Mouse (Mus musculus): ENCODE measurements at regions not wholly inside any gene's neighbourhood (a gene's known extent, or its start where the extent isn't known, plus 50 kb on each side); places are given as distances from the start of the nearest gene placed in this dataset.

DNA sequence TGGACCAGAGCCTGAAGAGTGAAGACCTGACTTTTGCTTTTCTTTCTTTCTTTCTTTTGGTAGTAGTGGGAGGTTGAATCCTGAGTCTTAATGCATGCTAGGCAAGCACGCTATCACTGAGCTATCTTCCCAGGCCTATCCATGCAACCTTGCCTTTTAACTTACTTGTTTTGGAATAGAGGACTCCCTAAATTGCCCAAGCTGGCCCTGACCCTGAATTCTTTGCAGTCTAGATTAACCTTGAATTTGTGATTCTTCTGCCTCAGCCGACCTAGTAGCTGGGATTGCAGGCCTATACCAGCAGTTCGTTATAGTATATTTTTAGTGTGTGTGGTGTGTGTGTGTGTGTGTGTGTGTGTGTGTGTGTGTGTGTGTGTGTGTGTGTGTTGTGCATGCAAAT lies 183.1 kb downstream of the Gm12728 start:
- no peak for DNase-seq

DNA sequence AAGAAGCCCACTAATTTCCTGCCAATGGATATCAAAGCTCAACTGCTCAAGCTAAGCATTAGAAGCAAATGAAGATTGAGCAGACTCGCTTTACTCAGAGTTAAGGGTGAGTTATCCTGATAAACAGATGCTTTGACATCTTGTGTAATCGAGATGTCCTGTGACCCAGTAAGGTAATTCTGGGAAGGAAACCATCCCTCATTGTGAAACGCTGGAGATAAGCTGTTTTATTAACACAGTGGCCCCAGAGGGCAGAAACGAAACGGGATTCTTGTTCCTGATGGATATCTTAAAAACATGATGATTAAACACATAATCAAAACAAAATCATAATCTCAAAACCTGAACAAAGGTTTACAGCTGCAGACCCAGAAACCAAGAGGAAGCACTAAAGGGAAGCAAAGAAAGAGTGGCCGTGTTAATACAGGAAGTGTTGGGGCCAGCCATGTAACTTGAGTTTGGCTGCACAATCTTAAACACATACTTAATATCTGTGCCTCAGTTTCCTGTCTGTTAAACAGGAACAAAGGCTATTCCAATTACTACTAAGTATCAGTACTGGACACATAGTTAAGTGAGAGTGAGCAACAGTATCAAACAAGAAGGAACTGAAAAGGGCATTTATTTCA lies 184.2 kb downstream of the Gm12728 start:
- DNase-seq, result no peak

DNA sequence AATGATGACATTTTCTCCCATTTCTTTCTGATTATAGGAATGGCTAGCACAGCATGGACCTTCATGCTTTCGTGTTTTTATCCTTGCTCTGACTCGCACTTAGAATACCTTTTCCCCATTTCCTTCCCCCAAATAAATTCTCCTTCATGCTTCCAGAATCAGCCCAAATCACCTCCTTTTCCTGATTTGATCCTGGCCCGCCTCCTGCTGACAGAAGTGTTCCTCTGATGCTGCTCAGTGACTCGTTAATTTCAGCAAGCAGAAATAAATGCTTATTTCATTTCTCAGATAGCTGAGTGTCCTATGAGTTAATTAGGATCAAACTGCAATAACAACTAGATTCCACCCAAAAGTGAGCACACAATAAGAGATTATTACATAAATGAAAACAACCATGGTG lies 185.3 kb downstream of the Gm12728 start:
- no peak for DNase-seq

DNA sequence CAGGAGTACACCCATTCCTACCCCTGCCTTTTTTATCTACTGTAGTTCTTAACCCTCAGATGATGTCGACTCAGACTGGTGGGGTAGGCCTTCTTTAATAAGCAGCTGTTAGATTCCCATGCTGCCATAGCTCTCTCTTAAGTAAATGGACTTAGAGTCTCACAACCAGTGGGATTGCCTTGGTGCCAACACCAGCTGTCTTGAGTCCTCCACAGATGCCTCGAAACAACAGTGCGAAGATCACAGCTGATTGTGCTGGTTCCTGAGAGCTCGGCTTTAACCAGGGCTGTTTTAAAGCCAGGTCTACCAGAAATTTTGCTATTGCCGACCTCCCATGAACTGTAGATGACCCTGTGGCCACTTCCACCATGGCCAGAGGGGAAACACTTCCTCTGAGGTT lies 189.4 kb downstream of the Gm12728 start:
- DNase-seq, result no peak

DNA sequence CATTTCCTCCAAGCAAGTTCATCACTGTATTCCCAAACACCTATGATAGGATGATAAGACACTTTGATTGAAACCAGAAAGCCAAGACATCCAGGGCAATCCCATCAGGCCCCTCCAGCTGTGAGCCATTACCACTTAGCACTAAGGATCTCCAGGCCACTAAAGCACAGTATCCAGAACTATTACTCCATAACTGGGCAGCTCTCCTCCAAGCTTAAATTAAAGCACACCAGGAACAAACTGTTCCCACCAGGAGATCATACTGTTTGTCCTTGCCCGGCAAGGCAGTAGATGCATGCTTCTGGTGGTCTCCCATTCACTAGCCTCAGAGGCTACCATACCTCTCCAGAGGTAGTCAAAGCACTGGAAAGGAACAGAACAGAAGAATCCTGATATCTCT lies 193.3 kb downstream of the Gm12728 start:
- DNase-seq, result no peak

DNA sequence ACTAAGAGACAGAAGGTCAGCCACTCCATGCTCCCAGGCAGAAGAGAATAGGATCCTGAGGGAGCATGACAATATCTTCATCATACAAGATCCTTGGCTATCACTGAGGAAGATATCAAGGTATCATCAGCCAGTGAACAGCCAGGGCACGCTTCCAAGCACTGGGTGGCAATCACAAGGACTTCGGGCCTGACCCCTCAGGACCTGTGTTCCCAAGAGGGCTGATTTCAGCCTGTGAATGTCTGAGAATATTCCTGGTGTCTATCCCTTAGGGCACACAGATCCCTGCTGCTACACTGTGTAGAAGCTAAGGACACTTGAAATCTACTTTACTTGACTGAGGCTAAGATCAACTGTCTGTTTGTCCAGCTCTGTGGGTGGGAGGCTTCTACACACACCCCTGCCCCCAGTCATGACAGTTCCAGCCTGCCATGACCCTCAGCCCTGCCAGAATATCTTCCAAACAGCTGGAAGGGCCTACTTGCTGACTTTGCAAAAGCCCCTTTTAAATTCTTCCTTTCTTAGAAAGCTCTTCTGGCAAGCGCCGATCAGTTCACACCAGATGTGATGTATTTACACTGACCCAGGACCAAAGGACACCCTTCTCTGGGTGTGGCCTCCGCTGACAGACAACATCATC lies 198.4 kb downstream of the Gm12728 start:
- DNase-seq, result peak; percentile 53

DNA sequence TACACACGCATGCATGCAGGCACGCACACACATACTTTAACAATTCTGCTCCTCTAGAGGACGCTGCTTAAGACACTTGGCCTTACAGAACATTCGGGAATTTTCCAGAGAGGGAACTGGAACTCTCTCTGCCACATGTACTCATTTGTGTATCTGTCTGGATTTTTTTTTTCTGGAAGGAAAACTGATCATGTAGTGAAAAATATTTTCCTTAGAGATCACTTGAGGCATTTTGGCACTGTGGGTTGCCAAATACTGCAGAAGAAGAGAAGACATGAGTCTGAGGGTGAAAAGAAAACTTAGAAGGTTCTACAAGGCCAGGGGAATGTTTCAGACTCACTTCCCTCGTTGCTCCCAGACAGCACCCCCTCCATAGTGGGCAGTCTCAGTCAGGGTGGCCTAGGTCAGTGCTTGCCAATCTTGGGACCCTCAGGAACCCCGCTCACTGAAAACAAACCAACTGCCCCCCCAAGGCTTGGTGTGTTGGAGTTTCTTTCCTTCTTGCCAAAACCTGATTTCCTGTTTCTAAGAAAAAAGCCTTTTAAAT lies 203.0 kb downstream of the Gm12728 start:
- no peak for DNase-seq

DNA sequence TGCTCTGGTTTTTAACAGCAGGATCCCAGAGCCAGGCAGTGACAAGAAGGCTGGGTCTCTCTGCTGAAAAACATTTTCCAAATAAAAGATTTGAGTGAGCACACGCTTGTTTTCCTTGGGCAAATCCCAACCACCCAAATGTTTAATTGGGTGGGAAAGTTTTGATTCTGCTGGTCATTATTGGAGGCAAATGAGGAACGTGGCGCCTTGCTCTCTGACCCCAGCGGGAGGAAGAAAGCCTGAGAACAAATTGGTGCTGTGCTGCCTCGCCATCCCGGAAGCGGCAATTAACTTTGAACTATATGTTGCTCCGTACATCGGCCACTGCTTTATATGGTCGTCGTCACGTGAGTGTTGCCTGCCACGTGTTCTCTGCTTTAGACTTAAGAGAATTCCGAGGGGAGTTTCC lies 204.7 kb downstream of the Gm12728 start:
- peak; percentile 53 for DNase-seq

DNA sequence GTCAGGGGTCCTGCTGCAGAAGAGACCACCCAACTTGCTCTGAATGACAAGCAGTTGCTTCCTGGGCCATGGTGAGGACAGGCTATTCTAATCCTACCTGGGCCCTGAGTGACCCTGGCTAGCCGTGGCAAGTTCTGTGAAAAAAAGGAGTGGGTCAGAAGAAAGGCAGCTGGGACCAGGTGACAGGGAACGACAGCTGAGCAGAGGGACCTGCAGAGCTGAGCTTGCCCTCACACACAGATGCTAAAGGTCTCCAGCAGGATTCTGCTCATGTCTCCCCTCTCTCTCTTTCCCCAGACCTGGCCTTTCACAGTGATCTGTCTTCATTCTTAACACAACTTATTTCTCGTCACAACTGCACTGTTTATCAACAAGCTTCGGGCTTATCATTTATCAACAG lies 206.4 kb downstream of the Gm12728 start:
- no peak for DNase-seq

DNA sequence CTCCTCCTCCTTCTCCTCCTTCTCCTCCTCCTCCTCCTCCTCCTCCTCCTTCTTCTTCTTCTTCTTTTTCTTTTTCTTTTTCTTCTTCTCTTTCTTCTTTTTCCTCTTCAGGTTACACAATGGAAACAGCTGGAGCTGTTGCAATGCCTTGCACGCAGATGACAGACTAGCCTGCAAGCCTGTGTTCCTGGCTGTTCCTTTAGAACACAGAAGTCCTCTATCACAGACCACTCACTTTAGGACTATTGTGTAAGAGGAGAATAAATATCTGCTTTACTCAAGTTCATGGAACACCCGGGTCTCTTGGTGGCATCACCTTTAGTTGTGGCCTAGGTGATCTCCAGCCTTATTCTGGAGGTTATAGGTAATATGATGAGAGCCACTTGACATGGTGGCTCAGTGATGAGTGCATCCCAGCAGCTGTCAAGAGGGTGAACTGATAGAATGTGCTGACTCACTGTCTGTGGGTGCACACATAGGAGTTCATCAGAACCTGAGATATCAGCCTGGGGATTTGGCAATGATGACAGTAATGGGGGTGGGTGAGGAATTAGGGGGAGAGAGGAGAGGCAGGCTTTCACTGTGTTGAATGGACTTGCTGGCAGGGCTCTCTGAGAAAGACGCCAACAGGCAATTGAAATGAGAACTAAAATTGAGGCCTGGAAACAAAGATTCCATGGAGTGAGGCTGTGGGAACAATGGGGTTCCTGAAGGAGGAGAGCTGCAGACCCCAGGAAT lies 207.4 kb downstream of the Gm12728 start:
- DNase-seq, result no peak

DNA sequence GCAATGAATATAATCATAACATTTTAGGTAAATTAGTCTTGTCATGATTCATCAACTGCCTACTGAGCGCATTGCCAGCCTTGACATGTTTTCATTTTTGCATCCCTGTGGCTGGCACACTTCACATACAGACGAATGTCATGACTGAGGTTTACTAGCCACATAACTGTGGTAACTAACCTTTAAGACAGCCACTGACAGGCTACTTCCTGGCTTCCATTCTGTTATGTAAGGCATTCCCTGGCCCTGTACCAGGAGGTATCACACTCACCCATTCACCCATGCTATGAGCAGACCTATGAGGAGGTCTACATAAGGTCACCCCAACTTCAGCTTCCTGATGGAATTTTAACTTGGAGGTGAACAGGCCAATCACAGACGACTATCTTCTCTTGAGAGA lies 212.8 kb downstream of the Gm12728 start:
- DNase-seq, result no peak

DNA sequence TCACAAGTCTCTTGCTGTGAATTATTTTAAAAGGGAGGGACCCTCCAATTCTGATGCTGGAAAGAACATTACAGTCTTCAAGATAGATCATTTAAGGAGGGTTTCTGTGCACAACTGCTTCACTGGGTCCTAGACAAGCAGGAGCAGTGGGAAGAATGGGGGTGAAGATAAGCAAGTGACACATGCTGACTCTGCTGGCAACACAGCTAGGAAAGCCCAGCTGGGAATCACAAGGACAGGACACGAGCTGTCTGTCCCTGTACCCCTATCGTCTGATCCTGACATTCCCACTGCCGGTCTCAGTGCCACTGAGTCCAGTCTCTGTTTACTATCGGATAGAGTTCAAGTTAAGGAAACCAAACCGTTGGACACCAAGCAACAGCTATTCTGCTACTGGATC lies 216.3 kb downstream of the Gm12728 start:
- DNase-seq, result no peak

DNA sequence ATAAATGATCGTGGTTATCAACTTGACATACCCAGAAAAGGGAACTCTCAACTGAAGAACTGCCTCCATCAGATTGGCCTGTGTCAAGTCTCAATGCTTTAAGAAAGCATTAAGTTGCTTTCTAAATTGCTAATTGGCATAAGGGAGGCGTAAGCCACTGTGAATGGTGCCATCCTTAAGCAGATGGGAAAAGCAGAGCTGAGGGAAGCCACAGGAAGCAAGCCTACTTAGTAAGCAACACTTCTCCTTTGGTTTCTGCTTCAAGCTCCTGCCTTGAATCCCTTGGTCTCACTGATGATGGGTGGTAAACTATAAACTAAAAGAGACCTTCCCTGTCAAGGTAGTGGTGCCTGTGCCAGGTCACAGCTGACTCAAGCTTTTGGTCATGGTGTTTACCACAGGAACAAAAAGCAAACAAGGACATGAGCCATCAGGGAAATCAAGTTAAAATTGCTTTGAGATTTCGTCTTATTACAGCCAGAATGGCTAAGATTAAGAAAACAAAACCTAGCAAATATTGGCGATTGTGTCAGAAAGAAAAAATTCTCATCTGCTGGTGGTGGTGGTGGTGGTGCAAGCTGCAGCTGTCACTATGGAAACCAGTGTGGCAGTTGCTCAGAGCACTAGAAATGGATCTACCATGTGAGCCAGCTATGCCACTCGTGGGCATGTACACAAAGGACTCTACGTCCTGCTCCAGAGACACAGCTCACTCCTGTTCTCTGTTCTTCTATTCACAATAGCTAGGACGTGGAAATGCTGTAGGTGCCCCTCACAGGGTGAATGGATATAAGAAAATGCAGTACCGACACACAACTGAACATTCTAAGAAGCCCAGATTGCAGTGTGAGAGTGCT lies 217.9 kb downstream of the Gm12728 start:
- no peak for DNase-seq

DNA sequence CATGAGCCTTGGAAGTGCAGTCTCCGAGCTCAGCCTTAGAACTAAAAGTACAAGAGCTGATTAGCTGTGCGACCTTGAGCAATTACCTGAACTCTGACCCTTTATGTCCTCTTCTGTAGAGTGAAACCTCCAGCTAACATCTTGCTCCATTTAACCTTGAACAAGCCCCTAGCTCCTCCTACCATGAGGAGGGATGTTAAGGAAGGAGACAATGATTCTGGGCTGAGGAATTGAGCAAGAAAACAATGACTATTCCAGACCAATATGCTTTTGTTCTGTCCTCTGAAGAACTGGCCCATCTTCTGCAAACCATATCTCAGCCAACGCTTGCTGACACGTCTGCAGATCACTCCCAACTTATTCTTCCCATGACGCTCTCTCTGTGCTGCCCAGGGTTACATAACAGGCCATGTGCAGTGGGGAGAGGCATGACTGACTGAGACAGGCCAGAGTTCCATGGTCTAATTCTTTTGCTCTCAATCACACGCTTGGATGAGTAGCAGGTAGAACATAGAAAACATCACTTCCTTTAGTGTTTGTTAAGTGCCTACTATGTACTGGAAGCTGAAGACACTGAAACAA lies 227.5 kb downstream of the Gm12728 start:
- no peak for DNase-seq

DNA sequence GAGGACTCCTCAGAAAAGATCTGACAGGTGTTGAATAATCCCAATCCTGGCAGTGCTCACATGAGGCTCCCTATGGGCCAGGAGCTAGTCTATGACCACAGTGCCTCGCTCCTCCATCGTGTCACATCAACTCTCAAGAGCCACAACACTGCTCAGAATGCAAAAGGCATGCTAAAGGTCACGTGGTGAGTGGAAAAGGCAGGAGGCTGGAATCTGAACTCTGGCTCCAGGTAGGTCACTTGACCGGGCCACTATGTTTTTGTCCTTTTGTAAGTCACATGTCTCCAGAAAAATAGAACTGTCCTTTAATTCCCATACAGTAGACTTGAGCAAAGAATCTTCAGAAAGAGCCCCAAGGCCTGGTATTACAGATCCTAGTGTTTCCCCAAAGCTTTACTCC lies 229.3 kb downstream of the Gm12728 start:
- DNase-seq, result no peak

DNA sequence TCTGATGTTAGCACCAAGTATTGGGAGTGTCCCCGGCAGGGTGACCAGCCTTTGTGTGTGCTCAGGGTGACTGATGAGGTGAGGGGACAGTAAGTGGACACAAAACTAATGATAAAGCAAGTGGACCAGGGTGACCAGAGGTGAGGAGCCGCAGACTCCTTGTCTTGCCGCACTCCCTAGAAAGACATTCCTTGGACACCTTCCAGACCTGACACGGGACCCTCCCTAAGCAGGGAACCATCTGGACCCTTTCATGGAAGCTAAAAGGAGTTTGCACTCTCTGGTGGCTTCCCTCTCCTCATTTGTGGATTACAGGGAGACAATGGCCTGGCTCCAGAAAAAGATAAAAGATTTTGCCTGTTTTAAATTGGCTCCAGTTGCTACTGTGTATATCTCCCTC lies 230.7 kb downstream of the Gm12728 start:
- no peak for DNase-seq

DNA sequence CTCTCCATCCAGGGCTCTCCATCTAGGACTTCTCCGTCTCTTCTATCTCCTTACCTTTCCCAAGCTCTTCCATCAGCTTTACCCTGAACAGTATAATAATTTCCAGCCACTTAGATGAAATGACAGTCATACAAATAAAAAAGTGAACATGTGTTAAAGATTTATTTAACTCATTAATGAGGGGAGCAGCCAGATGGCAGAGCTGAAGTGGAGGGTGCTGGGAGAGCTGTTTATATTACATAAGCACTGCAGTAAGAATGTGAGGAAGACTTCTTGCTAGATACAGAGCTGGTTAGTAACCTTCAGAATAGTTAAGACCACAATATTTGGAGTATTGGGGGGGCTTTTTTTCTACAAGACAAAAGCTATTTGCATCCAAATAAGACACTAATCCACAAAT lies 234.9 kb downstream of the Gm12728 start:
- no peak for DNase-seq

DNA sequence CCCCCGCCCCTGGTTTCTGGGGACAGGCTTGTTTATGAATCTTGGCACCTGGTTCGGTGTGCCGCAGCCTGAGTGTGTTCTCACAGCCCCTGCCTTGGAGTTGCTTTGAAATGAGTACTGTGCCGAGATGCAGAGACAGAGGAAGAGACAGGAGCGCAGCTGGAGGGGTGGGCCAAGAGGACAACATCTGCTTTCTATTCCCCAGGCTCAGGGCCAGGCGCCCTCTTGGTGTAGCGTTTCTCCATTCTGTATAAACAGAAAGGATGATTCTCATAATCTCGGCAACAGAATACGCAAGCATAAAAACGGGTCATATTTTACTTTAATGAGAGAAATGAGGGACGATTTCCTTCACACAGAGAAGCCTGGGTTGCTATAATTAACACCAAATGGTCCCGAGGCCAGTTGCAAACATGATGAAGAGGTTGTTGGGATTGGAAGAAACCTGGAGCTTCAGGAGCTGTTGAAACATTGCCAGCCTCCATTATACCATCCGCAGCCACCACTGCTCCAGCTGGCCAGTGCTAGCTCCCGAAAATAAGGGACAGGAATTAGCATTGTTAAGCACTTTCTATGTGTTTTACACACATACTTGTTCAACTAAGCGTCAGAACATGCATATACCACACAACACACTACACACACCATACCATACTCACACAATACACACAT lies 236.4 kb downstream of the Gm12728 start:
- DNase-seq, result peak; percentile 72

DNA sequence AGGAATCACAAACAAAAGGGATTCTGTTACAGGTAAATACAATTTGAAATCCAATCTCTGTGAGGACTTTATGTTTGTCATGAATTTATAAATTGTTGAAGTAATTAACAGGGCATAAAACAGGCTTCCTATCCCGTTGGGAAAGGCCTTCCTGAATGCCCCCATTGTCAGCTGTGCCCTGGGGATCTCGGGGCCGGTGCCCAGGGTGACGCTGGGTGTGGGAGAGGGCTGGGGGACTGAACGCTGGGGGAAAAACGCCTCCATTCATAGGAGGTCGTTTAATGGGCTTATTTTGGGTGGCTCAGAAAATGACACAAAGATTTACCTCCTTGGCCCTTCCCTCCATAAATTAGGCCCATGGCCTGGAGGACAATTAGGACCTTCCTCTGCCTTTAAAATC lies 250.7 kb downstream of the Gm12728 start:
- DNase-seq, result no peak

DNA sequence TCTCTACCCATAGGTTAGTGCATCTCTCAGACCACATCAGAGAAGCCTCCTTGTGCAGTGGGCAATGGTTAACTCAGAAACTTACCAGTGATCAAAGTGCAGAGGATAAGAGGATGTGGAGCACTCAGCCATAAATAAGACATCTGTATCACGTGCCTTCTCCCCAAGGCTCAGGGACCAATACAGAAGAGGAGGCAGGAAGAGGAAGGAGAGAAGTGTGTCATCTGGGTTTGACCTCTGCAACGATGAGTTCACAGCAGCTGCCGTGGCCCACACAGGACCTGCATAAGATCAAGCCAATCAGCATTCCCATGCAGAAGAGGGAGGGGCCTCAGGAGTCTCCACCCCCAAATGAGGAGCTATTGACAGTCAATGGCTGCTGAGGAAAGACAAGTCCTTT lies 252.8 kb downstream of the Gm12728 start:
- DNase-seq, result peak; percentile 29

DNA sequence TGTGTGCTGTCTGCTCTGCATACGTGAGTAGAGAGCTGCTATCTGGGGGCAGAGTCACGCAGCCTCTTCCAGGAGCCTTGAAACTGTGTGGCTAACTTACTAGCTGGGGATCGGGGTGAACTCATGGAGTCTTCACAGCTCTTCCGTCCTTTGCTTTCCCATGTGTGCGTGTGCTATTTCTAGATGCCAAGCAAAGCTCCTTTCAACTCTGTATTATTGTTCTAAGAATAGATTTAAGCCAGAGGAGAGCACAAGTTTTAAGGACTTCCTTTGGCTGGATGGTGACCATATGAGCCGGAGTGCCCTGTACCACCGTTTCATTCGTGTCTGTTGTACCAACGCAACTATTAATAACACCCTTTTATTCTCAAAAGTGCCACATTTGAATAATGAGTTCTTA lies 254.0 kb downstream of the Gm12728 start:
- DNase-seq, result no peak

DNA sequence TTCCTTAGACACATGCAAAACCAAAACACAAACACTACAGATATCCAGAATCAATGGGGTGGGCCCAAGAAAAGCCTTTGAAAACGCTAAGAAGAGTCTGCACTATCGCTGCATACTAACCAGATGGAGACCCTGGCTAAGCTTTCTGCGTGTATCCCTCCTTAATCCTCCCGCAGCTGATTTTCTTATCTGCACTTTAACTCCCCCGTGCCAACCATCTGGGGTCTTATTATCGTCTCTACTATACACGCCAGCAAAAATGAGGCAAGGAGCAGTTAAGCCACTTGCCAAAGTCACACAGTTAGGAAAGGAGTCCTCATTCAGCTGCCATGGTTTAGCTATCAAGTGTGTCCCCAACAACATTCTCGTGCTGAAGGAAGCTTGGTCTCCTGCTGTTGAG lies 258.4 kb downstream of the Gm12728 start:
- no peak for DNase-seq

Data from kidney, postnatal 10 days (tissue).